Mouse (Mus musculus) forebrain, embryonic 15.5 days (tissue): ENCODE measurements around the gene Ppan. TPM values are rescaled to one million over a fixed set of nuclear protein-coding genes. Genes with fewer than 3 reads are reported as not detected.

Experiments
- ATAC-seq: fragments of 200-750 bp; cut with Nextera tagmentation; replicated peaks from 2 replicates; pipeline ENCODE4 v1.8.0; 2017; ENCODE audit warnings: mild to moderate bottlenecking, moderate TSS enrichment, moderate library complexity
- H3K27ac ChIP-seq: fragments of 300-500 bp; sonication (generic); replicated peaks from 2 replicates; pipeline ENCODE4 v1.5.1; 2015; ENCODE audit warnings: mild to moderate bottlenecking, inconsistent platforms
- H3K27me3 ChIP-seq: fragments of 300-500 bp; sonication (generic); 2 replicates; pipeline ENCODE4 v1.6.1; 2015; ENCODE audit warnings: inconsistent platforms
- H3K36me3 ChIP-seq: fragments of 300-500 bp; sonication (generic); 2 replicates; pipeline ENCODE4 v1.6.1; 2015; ENCODE audit warnings: mild to moderate bottlenecking, inconsistent platforms
- H3K4me1 ChIP-seq: fragments of 300-500 bp; sonication (generic); 2 replicates; pipeline ENCODE4 v1.6.1; 2015; ENCODE audit warnings: inconsistent platforms
- H3K4me2 ChIP-seq: fragments of 300-500 bp; sonication (generic); replicated peaks from 2 replicates; pipeline ENCODE4 v1.6.1; 2015; ENCODE audit warnings: mild to moderate bottlenecking, inconsistent platforms
- H3K4me3 ChIP-seq: fragments of 300-500 bp; sonication (generic); 2 replicates; pipeline ENCODE4 v1.5.1; 2015; ENCODE audit warnings: mild to moderate bottlenecking, inconsistent platforms
- H3K9ac ChIP-seq: fragments of 300-500 bp; sonication (generic); replicated peaks from 2 replicates; pipeline ENCODE4 v1.6.1; 2015; ENCODE audit warnings: mild to moderate bottlenecking, inconsistent platforms
- H3K9me3 ChIP-seq: fragments of 300-500 bp; sonication (generic); 2 replicates; pipeline ENCODE4 v1.6.1; 2016; ENCODE audit warnings: inconsistent platforms
- WGBS: fragments of 180-500 bp; shearing (Covaris S2); methylation state at CpG from one replicate; pipeline ENCODE4 v1.1.7; 2015; ENCODE audit warnings: mixed read lengths; 5-methylcytosine and 5-hydroxymethylcytosine counted together
- polyA plus RNA-seq: library from polyadenylated mRNA; unstranded; fragments of >200 nt; fragmentation: Nextera tagmentation; extraction: Ambion mirVana; gene quantifications from 2 replicates; pipeline ENCODE4 v1.2.1, GENCODE M21; 2015

The Ppan gene
- polyA plus RNA-seq, 1 experiment from 2014 or later = 57.1 TPM

- ATAC-seq = no peak; the same call in 1 of the 2 replicates
- peaks cover 14% of the 10 kb centered on the region for H3K4me1 ChIP-seq
- no peaks in the 10 kb centered on the region for H3K9me3 ChIP-seq
- H3K27me3 ChIP-seq = no peaks in the 10 kb centered on the region
- H3K4me2 ChIP-seq = peak overlapping the region; percentile 48
- peaks cover 30% of the 10 kb centered on the region for H3K36me3 ChIP-seq
- WGBS = 88% methylated on average over 6 of the region's 6 CpGs
- H3K4me3 ChIP-seq = 0 out of 2 replicates have a peak overlapping the region, but pooled peaks have one; percentile 64
- no peak overlapping the region for H3K9ac ChIP-seq
- peak overlapping the region; percentile 94 for H3K27ac ChIP-seq
These were observed 784 bp upstream of the Ppan start for GRCm38 (mm10) chr9:20887191-20887590.

GRCm38 (mm10) chr9:20888386-20888765 is 401 bp downstream of the Ppan start:
- Histone ChIP-seq H3K9ac (peak overlapping the region; percentile 70), H3K36me3 (peaks cover 41% of the 10 kb centered on the region), H3K9me3 (no peaks in the 10 kb centered on the region), H3K4me1 (peaks cover 14% of the 10 kb centered on the region), H3K27ac (peak overlapping the region; percentile 94), H3K4me2 (peak overlapping the region; percentile 85), H3K4me3 (peak overlapping the region; percentile 64), H3K27me3 (no peaks in the 10 kb centered on the region)
- peak; percentile 62; the same call in 1 of the 2 replicates for ATAC-seq
- under 1% methylated on average over 30 of the region's 30 CpGs for WGBS

DNA sequence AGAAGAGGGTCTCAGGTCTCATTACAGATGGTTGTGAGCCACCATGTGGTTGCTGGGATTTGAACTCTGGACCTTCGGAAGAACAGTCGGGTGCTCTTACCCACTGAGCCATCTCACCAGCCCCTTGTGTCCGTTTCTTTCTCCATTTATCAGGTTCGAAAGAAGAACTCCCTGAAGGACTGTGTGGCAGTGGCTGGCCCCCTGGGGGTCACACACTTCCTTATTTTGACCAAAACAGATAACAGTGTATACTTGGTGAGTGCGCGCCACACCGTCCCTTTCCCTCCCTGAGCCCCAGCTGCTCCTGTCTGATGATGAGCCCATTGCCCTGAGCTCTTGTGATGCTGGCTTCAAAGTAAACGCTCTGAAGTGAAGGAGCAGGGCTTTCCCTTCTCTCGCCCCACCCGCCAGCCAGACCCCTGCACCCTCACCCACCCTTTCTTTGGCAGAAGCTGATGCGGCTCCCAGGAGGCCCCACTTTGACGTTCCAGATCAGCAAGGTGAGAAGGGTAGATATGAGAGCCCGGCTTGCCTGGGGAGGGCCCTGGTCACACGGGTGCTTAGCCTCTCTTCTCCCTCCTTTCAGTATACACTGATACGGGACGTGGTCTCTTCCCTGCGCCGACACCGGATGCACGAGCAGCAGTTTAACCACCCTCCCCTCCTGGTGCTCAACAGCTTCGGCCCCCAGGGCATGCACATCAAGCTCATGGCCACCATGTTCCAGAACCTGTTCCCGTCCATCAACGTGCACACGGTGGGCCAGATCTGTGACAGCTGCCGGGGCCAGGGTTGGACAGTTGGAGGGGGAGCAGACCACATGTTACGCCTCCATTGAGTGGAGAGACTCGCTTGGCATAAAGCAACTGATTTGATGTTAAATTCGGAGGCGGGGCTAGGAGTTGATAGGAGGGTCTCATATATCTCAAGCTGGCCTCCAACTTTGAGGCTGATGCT is 1.5 kb downstream of the Ppan start:
- Histone ChIP-seq H3K4me1 (peaks cover 14% of the 10 kb centered on the region), H3K27me3 (no peaks in the 10 kb centered on the region), H3K4me3 (peak overlapping the region; percentile 64; the same call in 1 of the 2 replicates), H3K4me2 (no peak overlapping the region; the same call in 1 of the 2 replicates), H3K9ac (no peak overlapping the region), H3K9me3 (no peaks in the 10 kb centered on the region), H3K36me3 (peaks cover 52% of the 10 kb centered on the region), H3K27ac (no peak overlapping the region)
- WGBS = 86% methylated on average over 29 of the region's 29 CpGs
- ATAC-seq = no peak

DNA sequence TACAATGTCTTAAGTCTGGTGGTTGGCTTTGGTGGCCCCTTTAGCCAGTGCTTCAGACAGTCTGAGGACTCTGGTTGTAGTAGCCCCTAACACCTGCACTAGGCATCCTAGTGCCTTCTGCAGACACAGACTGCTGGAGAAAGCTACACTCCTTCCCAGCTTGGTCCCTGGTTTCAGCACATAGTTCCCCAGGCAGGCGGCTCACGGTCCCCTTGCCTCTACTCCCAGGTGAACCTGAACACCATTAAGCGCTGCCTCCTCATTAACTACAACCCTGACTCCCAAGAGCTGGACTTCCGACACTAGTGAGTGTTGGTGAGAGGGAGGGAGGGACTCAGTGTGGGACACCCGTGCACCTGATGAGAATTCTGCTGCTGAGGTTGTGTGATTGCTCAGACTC is 2.4 kb downstream of the Ppan start:
- Histone ChIP-seq H3K27me3 (no peaks in the 10 kb centered on the region), H3K4me2 (no peak overlapping the region), H3K9ac (no peak overlapping the region), H3K4me1 (peaks cover 14% of the 10 kb centered on the region), H3K4me3 (no peak overlapping the region), H3K27ac (no peak overlapping the region), H3K36me3 (peaks cover 61% of the 10 kb centered on the region), H3K9me3 (no peaks in the 10 kb centered on the region)
- no peak for ATAC-seq
- WGBS = 92% methylated on average over 5 of the region's 5 CpGs

DNA sequence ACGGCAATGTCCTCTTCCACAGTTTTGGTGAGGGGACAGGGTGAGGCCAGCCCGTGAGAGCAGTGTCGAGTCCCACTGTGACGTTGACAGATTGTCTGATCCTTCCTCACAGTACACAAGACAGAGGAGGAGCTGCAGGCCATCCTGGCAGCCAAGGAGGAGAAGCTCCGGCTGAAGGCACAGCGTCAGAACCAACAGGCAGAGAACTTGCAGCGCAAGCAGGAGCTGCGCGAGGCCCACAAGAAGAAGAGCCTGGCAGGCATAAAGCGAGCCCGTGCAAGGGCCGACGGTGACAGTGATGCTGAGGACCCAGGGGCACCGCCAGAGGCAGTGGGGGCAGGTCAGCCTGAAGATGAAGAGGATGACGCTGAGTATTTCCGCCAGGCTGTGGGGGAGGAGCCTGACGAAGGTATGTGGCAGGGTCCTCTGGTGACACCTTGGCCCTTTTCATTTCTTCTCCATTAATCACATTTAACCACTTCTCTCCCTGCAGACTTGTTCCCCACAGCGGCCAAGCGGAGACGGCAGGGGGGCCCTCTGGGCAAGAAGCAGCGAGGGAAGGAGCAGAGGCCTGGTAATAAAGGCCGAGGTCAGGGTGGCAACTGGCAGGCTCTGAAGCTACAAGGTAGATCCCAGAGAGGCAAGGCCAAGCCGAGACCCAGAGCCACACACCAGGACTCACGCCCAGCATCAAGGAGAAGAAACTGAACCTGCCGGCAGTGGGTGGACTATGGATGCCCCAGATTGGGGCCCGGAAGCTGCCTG is 3.5 kb downstream of the Ppan start:
- H3K4me2 ChIP-seq = no peak overlapping the region
- H3K9me3 ChIP-seq = no peaks in the 10 kb centered on the region
- H3K4me3 ChIP-seq = no peak overlapping the region
- no peak overlapping the region for H3K27ac ChIP-seq
- H3K27me3 ChIP-seq = no peaks in the 10 kb centered on the region
- H3K4me1 ChIP-seq = peaks cover 14% of the 10 kb centered on the region
- WGBS = 85% methylated on average over 26 of the region's 26 CpGs
- H3K36me3 ChIP-seq = peaks cover 71% of the 10 kb centered on the region
- H3K9ac ChIP-seq = no peak overlapping the region
- ATAC-seq = no peak

DNA sequence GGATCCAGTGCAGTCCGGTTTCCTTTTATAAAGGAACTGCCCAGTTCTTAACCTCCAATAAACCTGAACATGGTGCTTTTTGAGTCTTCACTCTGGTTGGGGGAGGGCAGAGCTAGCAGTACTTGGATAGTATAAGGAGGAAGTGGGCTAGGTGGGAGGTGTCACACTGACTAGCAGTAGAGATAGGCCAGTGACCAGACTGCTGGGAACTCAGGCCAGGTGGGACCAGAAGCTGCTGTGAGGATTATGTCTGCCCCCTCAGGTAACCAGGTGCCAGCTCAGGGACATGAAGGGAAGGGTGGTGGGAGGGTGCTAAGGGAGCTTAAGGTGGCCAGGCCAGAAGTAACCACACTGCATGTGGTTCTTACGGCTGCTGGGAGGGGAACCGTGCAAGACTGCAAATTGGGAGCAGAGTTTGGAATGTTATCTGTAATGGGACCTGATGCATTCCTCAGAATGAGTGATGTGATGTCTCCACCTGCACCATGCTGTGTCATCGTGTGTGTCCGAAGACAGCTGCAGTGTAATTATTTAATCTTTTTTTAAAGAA is 4.2 kb downstream of the Ppan start:
- ATAC-seq = no peak
- 73% methylated on average over 5 of the region's 5 CpGs for WGBS
- peaks cover 71% of the 10 kb centered on the region for H3K36me3 ChIP-seq

DNA sequence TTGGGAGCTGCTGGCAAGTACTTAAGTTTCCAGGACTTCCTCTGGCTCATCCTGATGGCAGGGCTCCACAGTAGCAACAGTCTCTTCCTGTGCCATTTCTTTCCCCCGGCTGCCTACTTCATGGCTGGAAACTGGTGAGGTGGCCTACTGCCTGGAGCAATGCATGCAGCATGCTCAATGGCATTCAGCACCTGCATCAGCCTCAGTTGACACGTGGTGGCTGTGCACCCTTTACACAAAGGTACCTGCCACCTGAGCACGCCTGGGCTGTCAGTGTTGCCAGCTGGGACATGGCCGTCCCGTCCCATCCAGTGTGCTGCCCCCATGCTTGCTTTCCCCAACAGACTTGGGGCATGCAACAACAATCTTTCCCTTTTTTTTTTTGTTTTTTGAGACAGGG is 5.1 kb downstream of the Ppan start:
- Histone ChIP-seq H3K9ac (no peak overlapping the region), H3K4me3 (no peak overlapping the region), H3K27me3 (no peaks in the 10 kb centered on the region), H3K9me3 (no peaks in the 10 kb centered on the region), H3K4me1 (peaks cover 24% of the 10 kb centered on the region), H3K4me2 (no peak overlapping the region), H3K36me3 (peaks cover 71% of the 10 kb centered on the region), H3K27ac (no peak overlapping the region)
- no peak for ATAC-seq
- 60% methylated on average over 5 of the region's 5 CpGs for WGBS

More for the DNA sequence above, 4.2 kb downstream of the Ppan start:
- peaks cover 18% of the 10 kb centered on the region for H3K4me1 ChIP-seq
- H3K4me2 ChIP-seq = no peak overlapping the region
- no peak overlapping the region for H3K27ac ChIP-seq
- no peaks in the 10 kb centered on the region for H3K9me3 ChIP-seq
- no peaks in the 10 kb centered on the region for H3K27me3 ChIP-seq
- H3K4me3 ChIP-seq = no peak overlapping the region
- no peak overlapping the region for H3K9ac ChIP-seq

DNA sequence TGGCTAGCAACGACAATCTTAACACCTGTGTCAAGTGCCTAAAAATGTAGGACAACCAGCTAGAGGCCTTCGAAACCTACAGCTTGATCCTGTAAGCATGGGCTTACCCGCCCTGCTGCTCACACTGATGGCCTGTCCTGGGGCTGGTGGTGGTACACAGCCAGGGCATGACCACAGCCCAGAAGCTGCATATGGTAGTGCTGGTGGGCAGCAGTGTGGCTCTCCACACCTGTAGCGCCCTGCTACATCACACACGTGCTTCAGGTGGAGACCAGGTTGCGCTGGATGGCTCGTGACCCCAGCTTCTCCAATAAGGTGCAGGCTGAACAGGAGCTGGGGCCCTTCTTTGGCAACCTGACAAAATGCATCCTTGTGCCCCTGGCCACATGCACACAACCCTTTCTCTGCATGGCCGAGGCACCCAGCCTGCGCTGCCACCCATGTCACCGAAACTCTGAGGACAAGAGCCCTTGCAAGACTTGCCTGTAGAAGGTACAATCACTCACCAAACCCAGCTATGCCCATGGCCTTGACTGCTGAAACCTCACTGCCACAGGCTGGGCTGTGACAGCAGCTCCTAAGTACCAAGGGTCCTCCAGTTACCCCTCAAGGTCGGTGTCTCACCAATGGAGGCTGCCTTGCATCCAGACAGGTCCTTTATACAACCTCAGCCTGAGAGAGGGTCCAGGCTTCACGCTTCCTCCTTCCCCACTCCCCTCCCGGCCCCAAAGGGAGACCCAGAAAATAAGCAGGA is 5.8 kb downstream of the Ppan start:
- ATAC-seq = no peak
- Histone ChIP-seq H3K27ac (no peak overlapping the region), H3K36me3 (peaks cover 71% of the 10 kb centered on the region), H3K27me3 (no peaks in the 10 kb centered on the region), H3K9ac (no peak overlapping the region), H3K4me3 (no peak overlapping the region), H3K4me2 (no peak overlapping the region), H3K4me1 (peaks cover 23% of the 10 kb centered on the region), H3K9me3 (no peaks in the 10 kb centered on the region)
- 87% methylated on average over 13 of the region's 13 CpGs for WGBS

- H3K4me2 ChIP-seq = no peak overlapping the region
- no peaks in the 10 kb centered on the region for H3K9me3 ChIP-seq
- H3K36me3 ChIP-seq = peaks cover 67% of the 10 kb centered on the region
- no peak overlapping the region for H3K27ac ChIP-seq
- H3K27me3 ChIP-seq = no peaks in the 10 kb centered on the region
- ATAC-seq = no peak
- H3K9ac ChIP-seq = no peak overlapping the region
- no peak overlapping the region for H3K4me3 ChIP-seq
- peaks cover 17% of the 10 kb centered on the region for H3K4me1 ChIP-seq
- 94% methylated on average over 15 of the region's 15 CpGs for WGBS
These were observed 6.7 kb downstream of the Ppan start for GRCm38 (mm10) chr9:20894629-20895028.

DNA sequence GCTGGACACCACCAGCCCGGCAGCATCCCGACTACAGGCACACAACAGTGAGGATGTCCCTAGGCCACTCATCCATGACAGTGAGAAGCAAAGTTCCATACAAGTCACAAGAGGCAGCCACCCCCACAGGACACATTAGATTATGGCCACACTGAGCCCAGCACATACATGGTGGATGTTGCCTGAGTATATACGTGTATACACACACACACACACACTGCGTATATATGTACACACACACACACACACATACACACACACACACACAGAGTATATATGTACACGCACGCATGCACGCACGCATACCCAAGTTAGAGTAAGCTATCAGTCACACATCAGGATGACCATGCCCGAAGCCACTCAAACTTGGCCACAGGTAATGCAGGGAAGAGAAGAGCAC is 7.4 kb downstream of the Ppan start:
- H3K27me3 ChIP-seq = no peaks in the 10 kb centered on the region
- ATAC-seq = no peak
- H3K9ac ChIP-seq = no peak overlapping the region
- H3K4me1 ChIP-seq = peaks cover 17% of the 10 kb centered on the region
- no peak overlapping the region for H3K4me3 ChIP-seq
- no peaks in the 10 kb centered on the region for H3K9me3 ChIP-seq
- 96% methylated on average over 9 of the region's 9 CpGs for WGBS
- H3K36me3 ChIP-seq = peaks cover 60% of the 10 kb centered on the region
- H3K4me2 ChIP-seq = no peak overlapping the region
- no peak overlapping the region for H3K27ac ChIP-seq

DNA sequence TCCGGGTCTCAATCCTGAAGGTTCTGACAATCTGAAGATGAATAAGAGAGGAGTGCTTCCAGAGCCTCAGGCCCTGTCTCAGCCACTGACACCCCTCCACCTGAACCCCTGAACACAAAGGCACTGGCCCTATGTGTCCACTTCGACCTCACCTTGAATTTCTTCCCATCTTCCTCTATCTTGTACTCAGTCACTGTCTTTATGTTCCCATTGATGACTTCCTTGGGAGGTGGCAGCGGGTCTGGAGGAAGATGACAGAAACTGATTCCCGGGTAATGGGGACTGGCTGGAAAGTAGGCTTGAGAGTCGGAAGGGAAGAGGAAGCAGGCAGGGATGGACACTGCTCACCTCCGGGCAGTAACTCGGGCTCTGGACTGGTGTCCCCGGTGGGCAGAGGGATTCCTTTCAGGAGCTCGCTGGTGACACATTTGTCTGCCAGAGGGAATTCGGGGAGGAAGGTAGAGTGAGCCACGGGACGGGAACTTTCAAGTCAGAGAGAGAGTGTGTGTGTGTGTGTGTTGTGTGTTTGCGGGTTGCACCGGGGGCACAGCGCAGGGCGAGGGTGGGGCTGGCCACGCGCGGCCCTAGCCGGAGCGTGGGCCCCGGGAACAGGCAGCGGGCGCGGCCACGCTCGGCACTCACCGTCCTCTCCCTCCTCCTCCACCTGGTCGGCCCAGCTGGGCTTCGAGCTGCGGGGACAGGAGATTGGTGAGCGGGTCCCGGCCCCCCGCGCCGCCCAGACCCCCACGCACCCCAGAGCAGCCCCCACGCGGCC is 9.9 kb downstream of the Ppan start:
- no peaks in the 10 kb centered on the region for H3K27me3 ChIP-seq
- WGBS = 8% methylated on average over 21 of the region's 39 CpGs
- peaks cover 34% of the 10 kb centered on the region for H3K36me3 ChIP-seq
- peak overlapping the region; percentile 51 for H3K27ac ChIP-seq
- peak overlapping the region; percentile 77 for H3K9ac ChIP-seq
- H3K4me2 ChIP-seq = peak overlapping the region; percentile 87
- peak overlapping the region; percentile 74 for H3K4me3 ChIP-seq
- H3K4me1 ChIP-seq = peaks cover 17% of the 10 kb centered on the region
- peak; percentile 57 for ATAC-seq
- H3K9me3 ChIP-seq = no peaks in the 10 kb centered on the region
